Mouse (Mus musculus) ES-E14 (cell line): ENCODE measurements around the gene Ano6.

Experiments used
- MAFK ChIP-seq: IDR thresholded peaks from 2 replicates; pipeline ENCODE4 v1.6.1; 2014; ENCODE audit warnings: mild to moderate bottlenecking, low read depth, low read length, inconsistent platforms; ENCODE audit not compliant: insufficient read depth
- ZNF384 ChIP-seq: IDR thresholded peaks from 2 replicates; pipeline ENCODE4 v1.6.1; 2012; ENCODE audit warnings: low read depth, low read length, inconsistent platforms

DNA sequence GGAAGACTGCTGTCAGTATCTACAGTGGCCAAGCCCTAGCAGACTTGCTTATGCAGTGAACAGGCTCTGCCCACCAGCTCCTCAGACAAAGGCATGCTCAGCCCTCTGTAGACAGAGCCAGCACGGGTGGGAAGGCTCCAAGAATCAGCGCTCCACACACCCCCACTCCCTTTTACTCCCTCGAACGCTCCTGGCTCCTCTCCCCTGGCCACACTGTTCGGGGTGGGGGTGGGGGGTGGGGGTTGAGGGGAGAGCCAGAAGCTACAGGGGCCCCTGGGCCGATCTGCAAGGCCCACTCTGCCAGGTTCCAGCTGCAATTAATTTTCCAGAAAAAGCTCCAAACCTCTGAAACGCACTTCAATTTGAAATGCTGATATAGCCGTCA is 221.7 kb downstream of the Ano6 start:
- TF ChIP-seq ZNF384 (no peak), MAFK (no peak)
